Mouse (Mus musculus): ENCODE measurements at regions not wholly inside any gene's neighbourhood (a gene's known extent, or its start where the extent isn't known, plus 50 kb on each side); places are given as distances from the start of the nearest gene placed in this dataset.
A peak's percentile ranks its signal among the peaks of the same experiment; 100 is the strongest.

- Histone ChIP-seq H3K27me3 (replicated peaks) (no peaks in the 10 kb centered on the region), H3K36me3 (replicated peaks) (no peaks in the 10 kb centered on the region), H3K9me3 (no peaks in the 10 kb centered on the region), H3K27ac (no peak overlapping the region), H3K9ac (no peak overlapping the region), H3K4me2 (no peak overlapping the region), H3K4me1 (peaks cover 4% of the 10 kb centered on the region; the same call in 1 of the 2 replicates), H3K4me3 (no peak overlapping the region)
- no peak for ATAC-seq (replicated peaks)
These were observed 301.2 kb upstream of the Chl1 start for GRCm38 (mm10) chr6:103209202-103209601.

GRCm38 (mm10) chr6:103213160-103213559 is 297.2 kb upstream of the Chl1 start:
- peaks cover 4% of the 10 kb centered on the region; the same call in 1 of the 2 replicates for H3K4me1 ChIP-seq
- H3K4me3 ChIP-seq = no peak overlapping the region
- H3K36me3 ChIP-seq (replicated peaks) = no peaks in the 10 kb centered on the region
- no peak overlapping the region for H3K27ac ChIP-seq
- H3K4me2 ChIP-seq = no peak overlapping the region
- no peaks in the 10 kb centered on the region for H3K9me3 ChIP-seq
- WGBS = 51% methylated on average over 6 of the region's 6 CpGs
- H3K27me3 ChIP-seq (replicated peaks) = no peaks in the 10 kb centered on the region
- H3K9ac ChIP-seq = no peak overlapping the region
- peak; percentile 52; the same call in 1 of the 2 replicates for ATAC-seq (replicated peaks)

GRCm38 (mm10) chr6:103236896-103237295 is 273.5 kb upstream of the Chl1 start:
- Histone ChIP-seq H3K4me3 (no peak overlapping the region), H3K36me3 (replicated peaks) (no peaks in the 10 kb centered on the region), H3K27ac (no peak overlapping the region), H3K27me3 (replicated peaks) (no peaks in the 10 kb centered on the region), H3K9ac (no peak overlapping the region), H3K4me1 (no peaks in the 10 kb centered on the region), H3K4me2 (no peak overlapping the region), H3K9me3 (no peaks in the 10 kb centered on the region)
- ATAC-seq (replicated peaks) = no peak

GRCm38 (mm10) chr6:103268984-103269383 is 241.4 kb upstream of the Chl1 start:
- Histone ChIP-seq H3K9me3 (no peaks in the 10 kb centered on the region), H3K36me3 (replicated peaks) (no peaks in the 10 kb centered on the region), H3K4me1 (no peaks in the 10 kb centered on the region), H3K9ac (no peak overlapping the region), H3K4me3 (no peak overlapping the region), H3K4me2 (no peak overlapping the region), H3K27me3 (replicated peaks) (no peaks in the 10 kb centered on the region), H3K27ac (no peak overlapping the region)
- no peak for ATAC-seq (replicated peaks)
- 88% methylated on average over 5 of the region's 5 CpGs for WGBS

- Histone ChIP-seq H3K36me3 (replicated peaks) (no peaks in the 10 kb centered on the region), H3K4me1 (no peaks in the 10 kb centered on the region), H3K4me2 (no peak overlapping the region), H3K27ac (no peak overlapping the region), H3K27me3 (replicated peaks) (no peaks in the 10 kb centered on the region), H3K9ac (no peak overlapping the region), H3K9me3 (no peaks in the 10 kb centered on the region), H3K4me3 (no peak overlapping the region)
- ATAC-seq (replicated peaks) = no peak
- WGBS = 85% methylated on average over 3 of the region's 3 CpGs
These were observed 238.2 kb upstream of the Chl1 start for GRCm38 (mm10) chr6:103272216-103272615.

- Histone ChIP-seq H3K36me3 (replicated peaks) (no peaks in the 10 kb centered on the region), H3K4me3 (no peak overlapping the region), H3K9me3 (no peaks in the 10 kb centered on the region), H3K4me2 (no peak overlapping the region), H3K27me3 (replicated peaks) (no peaks in the 10 kb centered on the region), H3K9ac (no peak overlapping the region), H3K27ac (no peak overlapping the region), H3K4me1 (no peaks in the 10 kb centered on the region)
- 57% methylated on average over 4 of the region's 4 CpGs for WGBS
- ATAC-seq (replicated peaks) = no peak
These were observed 235.3 kb upstream of the Chl1 start for GRCm38 (mm10) chr6:103275071-103275470.

- Histone ChIP-seq H3K4me1 (no peaks in the 10 kb centered on the region), H3K36me3 (replicated peaks) (no peaks in the 10 kb centered on the region), H3K27ac (no peak overlapping the region), H3K4me3 (no peak overlapping the region), H3K9me3 (no peaks in the 10 kb centered on the region), H3K9ac (no peak overlapping the region), H3K27me3 (replicated peaks) (no peaks in the 10 kb centered on the region), H3K4me2 (no peak overlapping the region)
- 29% methylated on average over 2 of the region's 2 CpGs for WGBS
- ATAC-seq (replicated peaks) = no peak
These were observed 234.9 kb upstream of the Chl1 start for GRCm38 (mm10) chr6:103275476-103275875.

- WGBS = 91% methylated on average over 6 of the region's 6 CpGs
- Histone ChIP-seq H3K36me3 (replicated peaks) (no peaks in the 10 kb centered on the region), H3K9ac (no peak overlapping the region), H3K27me3 (replicated peaks) (no peaks in the 10 kb centered on the region), H3K4me1 (no peaks in the 10 kb centered on the region), H3K9me3 (no peaks in the 10 kb centered on the region), H3K4me3 (no peak overlapping the region), H3K4me2 (no peak overlapping the region), H3K27ac (no peak overlapping the region)
- no peak for ATAC-seq (replicated peaks)
These were observed 214.4 kb upstream of the Chl1 start for GRCm38 (mm10) chr6:103296015-103296414.

GRCm38 (mm10) chr6:103306420-103307249 is 203.8 kb upstream of the Chl1 start:
- Histone ChIP-seq H3K36me3 (replicated peaks) (no peaks in the 10 kb centered on the region), H3K27me3 (replicated peaks) (no peaks in the 10 kb centered on the region), H3K4me1 (peaks cover 7% of the 10 kb centered on the region), H3K9ac (peak overlapping the region; percentile 14; the same call in 1 of the 2 replicates), H3K9me3 (no peaks in the 10 kb centered on the region), H3K4me3 (no peak overlapping the region), H3K4me2 (no peak overlapping the region), H3K27ac (peak overlapping the region; percentile 73)
- peak; percentile 81 for ATAC-seq (replicated peaks)
- 29% methylated on average over 8 of the region's 8 CpGs for WGBS

- H3K4me3 ChIP-seq = no peak overlapping the region
- no peak overlapping the region for H3K4me2 ChIP-seq
- H3K9ac ChIP-seq = peak overlapping the region; percentile 14; the same call in 1 of the 2 replicates
- no peaks in the 10 kb centered on the region for H3K36me3 ChIP-seq (replicated peaks)
- H3K4me1 ChIP-seq = peaks cover 7% of the 10 kb centered on the region
- WGBS = 11% methylated on average over 3 of the region's 3 CpGs
- peak overlapping the region; percentile 73 for H3K27ac ChIP-seq
- H3K27me3 ChIP-seq (replicated peaks) = no peaks in the 10 kb centered on the region
- ATAC-seq (replicated peaks) = peak; percentile 79
- H3K9me3 ChIP-seq = no peaks in the 10 kb centered on the region
These were observed 203.2 kb upstream of the Chl1 start for GRCm38 (mm10) chr6:103307250-103307580.

- no peak overlapping the region for H3K9ac ChIP-seq
- no peak for ATAC-seq (replicated peaks)
- H3K4me3 ChIP-seq = no peak overlapping the region
- H3K27me3 ChIP-seq (replicated peaks) = no peaks in the 10 kb centered on the region
- no peak overlapping the region; the same call in 1 of the 2 replicates for H3K27ac ChIP-seq
- H3K4me1 ChIP-seq = peaks cover 14% of the 10 kb centered on the region
- no peaks in the 10 kb centered on the region for H3K36me3 ChIP-seq (replicated peaks)
- no peak overlapping the region for H3K4me2 ChIP-seq
- H3K9me3 ChIP-seq = no peaks in the 10 kb centered on the region
- WGBS = 48% methylated on average over 6 of the region's 6 CpGs
These were observed 198.2 kb upstream of the Chl1 start for GRCm38 (mm10) chr6:103312149-103312548.

GRCm38 (mm10) chr6:103312935-103313334 is 197.5 kb upstream of the Chl1 start:
- Histone ChIP-seq H3K4me1 (peaks cover 11% of the 10 kb centered on the region), H3K27ac (no peak overlapping the region), H3K4me2 (no peak overlapping the region), H3K9ac (no peak overlapping the region), H3K27me3 (replicated peaks) (no peaks in the 10 kb centered on the region), H3K4me3 (no peak overlapping the region), H3K36me3 (replicated peaks) (no peaks in the 10 kb centered on the region), H3K9me3 (no peaks in the 10 kb centered on the region)
- 24% methylated on average over 5 of the region's 5 CpGs for WGBS
- ATAC-seq (replicated peaks) = peak; percentile 34; the same call in 1 of the 2 replicates

- H3K27ac ChIP-seq = peak overlapping the region; percentile 13; the same call in 1 of the 2 replicates
These were observed 192.3 kb upstream of the Chl1 start for GRCm38 (mm10) chr6:103318081-103318480.

More at GRCm38 (mm10) chr6:103318081-103318480, 192.3 kb upstream of the Chl1 start:
- H3K36me3 ChIP-seq (replicated peaks) = no peaks in the 10 kb centered on the region
- H3K4me3 ChIP-seq = no peak overlapping the region
- no peaks in the 10 kb centered on the region for H3K27me3 ChIP-seq (replicated peaks)
- 0 out of 2 replicates have a peak, but pooled peaks have one; percentile 50 for ATAC-seq (replicated peaks)
- H3K9me3 ChIP-seq = no peaks in the 10 kb centered on the region
- H3K9ac ChIP-seq = no peak overlapping the region
- H3K4me2 ChIP-seq = no peak overlapping the region
- WGBS = 27% methylated on average over 6 of the region's 6 CpGs
- H3K4me1 ChIP-seq = peaks cover 12% of the 10 kb centered on the region
